Mouse (Mus musculus) limb, embryonic 15.5 days (tissue): ENCODE data around the gene Gm128. TPM values are rescaled to one million over a fixed set of nuclear protein-coding genes. Genes with fewer than 3 reads are reported as not detected.

Source experiments
- ATAC-seq: fragments of 200-750 bp; cut with Nextera tagmentation; 2 replicates; pipeline ENCODE4 v1.8.0; 2017; ENCODE audit warnings: low read depth, moderate TSS enrichment; ENCODE audit not compliant: insufficient number of reproducible peaks, low FRiP score, low TSS enrichment
- H3K27ac ChIP-seq: fragments of 300-500 bp; sonication (generic); 2 replicates; pipeline ENCODE4 v1.5.1; 2015; ENCODE audit warnings: moderate library complexity, mild to moderate bottlenecking, inconsistent platforms
- H3K27me3 ChIP-seq: fragments of 300-500 bp; sonication (generic); 2 replicates; pipeline ENCODE4 v1.6.1; 2015; ENCODE audit warnings: inconsistent platforms
- H3K36me3 ChIP-seq: fragments of 300-500 bp; sonication (generic); 2 replicates; pipeline ENCODE4 v1.6.1; 2015; ENCODE audit warnings: inconsistent platforms
- H3K4me1 ChIP-seq: fragments of 300-500 bp; sonication (generic); 2 replicates; pipeline ENCODE4 v1.6.1; 2015; ENCODE audit warnings: inconsistent platforms
- H3K4me2 ChIP-seq: fragments of 300-500 bp; sonication (generic); 2 replicates; pipeline ENCODE4 v1.6.1; 2015; ENCODE audit warnings: mild to moderate bottlenecking, inconsistent platforms
- H3K4me3 ChIP-seq: fragments of 300-500 bp; sonication (generic); 2 replicates; pipeline ENCODE4 v1.5.1; 2015; ENCODE audit warnings: mild to moderate bottlenecking, inconsistent platforms
- H3K9ac ChIP-seq: fragments of 300-500 bp; sonication (generic); 2 replicates; pipeline ENCODE4 v1.6.1; 2015; ENCODE audit warnings: inconsistent platforms
- H3K9me3 ChIP-seq: fragments of 300-500 bp; sonication (generic); 2 replicates; pipeline ENCODE4 v1.6.1; 2016; ENCODE audit warnings: inconsistent platforms
- WGBS: fragments of 180-500 bp; shearing (Covaris S2); methylation state at CpG from one replicate; pipeline ENCODE4 v1.1.7; 2015; 5-methylcytosine and 5-hydroxymethylcytosine counted together
- polyA plus RNA-seq: library from polyadenylated mRNA; unstranded; fragments of >200 nt; fragmentation: Nextera tagmentation; extraction: Ambion mirVana; gene quantifications from 2 replicates; pipeline ENCODE4 v1.2.1, GENCODE M21; 2015

The Gm128 gene
- 0.53 and 0.76 TPM in 2 replicates for polyA plus RNA-seq

- H3K27ac ChIP-seq = no peak within 1 kb of the TSS
- no peaks in the 10 kb centered on the region for H3K27me3 ChIP-seq
- 72% methylated on average over 7 of the region's 7 CpGs for WGBS
- no peak within 1 kb of the TSS for H3K9ac ChIP-seq
- peak within 1 kb of the TSS; percentile 8 for H3K4me3 ChIP-seq
- ATAC-seq = no peak
- H3K9me3 ChIP-seq = no peaks in the 10 kb centered on the region
- peaks cover 22% of the 10 kb centered on the region for H3K36me3 ChIP-seq
- peaks cover 6% of the 10 kb centered on the region; the same call in 1 of the 2 replicates for H3K4me1 ChIP-seq
- H3K4me2 ChIP-seq = 0 out of 2 replicates have a peak within 1 kb of the TSS, but pooled peaks have one; percentile 12
Measured at GRCm38 (mm10) chr3:95241498-95241897, at the start of gene Gm128. Gm128 (minus strand) TSS chr3:95241598.

DNA sequence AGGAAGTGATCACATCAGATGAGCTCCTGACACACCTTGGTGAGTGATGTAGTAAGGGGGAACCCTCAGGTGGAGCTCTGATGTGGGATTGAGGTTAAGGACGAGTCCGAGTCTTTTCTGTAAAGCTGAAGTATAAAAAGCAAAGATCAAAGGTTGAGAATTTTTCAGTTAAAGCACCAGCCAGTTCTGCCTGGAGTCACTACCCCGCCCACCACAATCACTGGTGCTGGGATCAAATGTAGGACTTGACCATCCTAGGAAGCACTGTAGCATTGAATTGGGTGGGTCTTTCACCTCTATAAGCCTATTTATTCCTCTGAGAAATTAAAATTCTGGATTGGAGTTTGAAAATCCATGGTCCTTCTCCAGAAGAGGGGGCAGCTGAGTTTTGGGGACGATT, 49.6 kb upstream of the Gm128 start:
- H3K27ac ChIP-seq = no peak overlapping the region
- no peaks in the 10 kb centered on the region for H3K9me3 ChIP-seq
- 81% methylated on average over 4 of the region's 4 CpGs for WGBS
- H3K4me3 ChIP-seq = no peak overlapping the region
- H3K36me3 ChIP-seq = peaks cover 80% of the 10 kb centered on the region
- no peak overlapping the region for H3K4me2 ChIP-seq
- no peaks in the 10 kb centered on the region for H3K27me3 ChIP-seq
- H3K4me1 ChIP-seq = peaks cover 10% of the 10 kb centered on the region; the same call in 1 of the 2 replicates
- ATAC-seq = no peak
- no peak overlapping the region for H3K9ac ChIP-seq

- no peak for ATAC-seq
- H3K4me2 ChIP-seq = no peak overlapping the region
- peaks cover 5% of the 10 kb centered on the region for H3K4me1 ChIP-seq
- no peaks in the 10 kb centered on the region for H3K9me3 ChIP-seq
- no peaks in the 10 kb centered on the region for H3K27me3 ChIP-seq
- H3K36me3 ChIP-seq = peaks cover 74% of the 10 kb centered on the region
- H3K27ac ChIP-seq = no peak overlapping the region
- WGBS = 74% methylated on average over 6 of the region's 6 CpGs
- no peak overlapping the region for H3K9ac ChIP-seq
- no peak overlapping the region for H3K4me3 ChIP-seq
Measured at GRCm38 (mm10) chr3:95290156-95290555, 48.8 kb upstream of the Gm128 start.

DNA sequence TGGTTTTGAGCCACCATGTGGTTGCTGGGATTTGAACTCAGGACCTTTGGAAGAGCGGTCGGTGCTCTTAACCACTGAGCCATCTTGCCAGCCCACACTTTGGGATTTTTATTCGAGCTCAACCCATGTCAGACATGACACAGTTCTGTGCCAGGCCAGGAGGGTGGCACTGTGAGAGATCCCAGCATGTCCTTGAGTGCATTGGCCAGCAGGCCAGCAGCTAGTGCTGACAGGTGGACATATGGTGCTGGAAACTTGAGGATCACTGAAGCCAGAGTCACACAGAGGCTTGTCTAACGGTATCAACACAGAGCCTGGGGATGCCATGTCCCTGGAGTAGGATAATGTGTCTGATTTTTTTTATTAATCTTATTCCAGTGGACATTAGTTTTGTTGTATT, 48.0 kb upstream of the Gm128 start:
- Histone ChIP-seq H3K4me2 (no peak overlapping the region), H3K27ac (no peak overlapping the region), H3K36me3 (peaks cover 67% of the 10 kb centered on the region), H3K9ac (no peak overlapping the region), H3K9me3 (no peaks in the 10 kb centered on the region), H3K4me3 (no peak overlapping the region), H3K4me1 (peaks cover 6% of the 10 kb centered on the region), H3K27me3 (no peaks in the 10 kb centered on the region)
- WGBS = 93% methylated on average over 4 of the region's 4 CpGs
- no peak for ATAC-seq

DNA sequence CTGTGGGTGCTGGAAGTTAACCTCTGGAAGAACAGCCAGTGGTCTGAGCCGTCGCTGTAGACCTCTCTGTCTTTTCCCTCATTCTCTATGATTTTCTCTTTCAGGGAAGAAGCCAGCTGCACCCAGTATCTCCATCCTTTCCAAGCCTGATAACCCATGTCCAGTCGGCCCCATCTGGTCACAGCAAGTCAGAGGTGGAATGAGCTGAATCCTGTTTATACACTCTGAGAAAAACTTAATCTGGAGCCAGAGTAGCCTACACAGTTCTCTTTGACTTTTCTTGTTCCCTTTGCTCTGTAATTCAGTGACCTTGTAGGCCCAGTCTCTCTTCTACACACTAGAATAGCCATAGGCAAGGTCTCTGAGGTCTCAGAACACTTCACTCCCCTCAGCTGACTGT, 46.1 kb upstream of the Gm128 start:
- 92% methylated on average over 3 of the region's 3 CpGs for WGBS
- no peak overlapping the region for H3K4me2 ChIP-seq

DNA sequence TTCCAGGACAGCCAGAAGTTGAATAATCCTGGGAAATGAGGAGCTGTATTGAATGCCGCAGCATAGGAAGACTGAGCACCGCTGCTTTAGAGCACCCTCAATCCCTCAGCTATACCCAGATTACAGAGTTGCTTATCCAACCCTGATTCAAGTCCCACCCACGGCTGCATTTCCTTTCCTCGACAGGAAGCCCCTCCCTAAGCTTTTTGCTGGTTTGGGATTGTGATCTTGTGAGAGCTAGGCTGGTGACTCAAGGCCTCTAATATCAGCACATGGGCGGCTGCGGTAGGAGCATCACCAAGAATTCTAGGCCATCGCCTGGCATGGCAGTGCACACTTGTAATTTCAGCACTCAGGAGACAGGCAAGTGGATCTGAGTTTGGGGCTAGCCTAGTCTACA, 45.1 kb upstream of the Gm128 start:
- Histone ChIP-seq H3K36me3 (peaks cover 39% of the 10 kb centered on the region), H3K4me1 (peaks cover 17% of the 10 kb centered on the region), H3K9me3 (no peaks in the 10 kb centered on the region), H3K9ac (no peak overlapping the region), H3K27me3 (no peaks in the 10 kb centered on the region), H3K27ac (no peak overlapping the region), H3K4me2 (no peak overlapping the region), H3K4me3 (no peak overlapping the region)
- WGBS = 85% methylated on average over 7 of the region's 7 CpGs
- no peak for ATAC-seq

More for the DNA sequence above, 46.1 kb upstream of the Gm128 start:
- peaks cover 50% of the 10 kb centered on the region for H3K36me3 ChIP-seq
- no peak overlapping the region for H3K27ac ChIP-seq
- H3K27me3 ChIP-seq = no peaks in the 10 kb centered on the region
- H3K9ac ChIP-seq = no peak overlapping the region
- no peak for ATAC-seq
- H3K9me3 ChIP-seq = no peaks in the 10 kb centered on the region
- no peak overlapping the region for H3K4me3 ChIP-seq
- H3K4me1 ChIP-seq = peaks cover 14% of the 10 kb centered on the region

- Histone ChIP-seq H3K27me3 (no peaks in the 10 kb centered on the region), H3K9ac (no peak overlapping the region), H3K36me3 (peaks cover 34% of the 10 kb centered on the region), H3K4me3 (no peak overlapping the region), H3K27ac (no peak overlapping the region), H3K4me1 (peaks cover 17% of the 10 kb centered on the region), H3K9me3 (no peaks in the 10 kb centered on the region), H3K4me2 (no peak overlapping the region)
- ATAC-seq = no peak
- 55% methylated on average over 5 of the region's 5 CpGs for WGBS
Measured at GRCm38 (mm10) chr3:95286011-95286410, 44.6 kb upstream of the Gm128 start.

GRCm38 (mm10) chr3:95285390-95285789, 44.0 kb upstream of the Gm128 start:
- no peak overlapping the region for H3K9ac ChIP-seq
- WGBS = 89% methylated on average over 5 of the region's 5 CpGs
- H3K27me3 ChIP-seq = no peaks in the 10 kb centered on the region
- H3K36me3 ChIP-seq = peaks cover 28% of the 10 kb centered on the region
- H3K4me1 ChIP-seq = peaks cover 21% of the 10 kb centered on the region
- no peaks in the 10 kb centered on the region for H3K9me3 ChIP-seq
- no peak overlapping the region for H3K27ac ChIP-seq
- no peak overlapping the region for H3K4me2 ChIP-seq
- no peak overlapping the region for H3K4me3 ChIP-seq
- no peak for ATAC-seq

GRCm38 (mm10) chr3:95284501-95285281, 43.3 kb upstream of the Gm128 start:
- Histone ChIP-seq H3K9ac (no peak overlapping the region), H3K27me3 (no peaks in the 10 kb centered on the region)

GRCm38 (mm10) chr3:95284062-95284461, 42.7 kb upstream of the Gm128 start:
- 13% methylated on average over 1 of the region's 1 CpGs for WGBS
- Histone ChIP-seq H3K4me3 (peak overlapping the region; percentile 64), H3K27me3 (no peaks in the 10 kb centered on the region), H3K4me2 (peak overlapping the region; percentile 74), H3K9me3 (no peaks in the 10 kb centered on the region), H3K9ac (peak overlapping the region; percentile 85; the same call in 1 of the 2 replicates), H3K4me1 (peaks cover 24% of the 10 kb centered on the region), H3K36me3 (peaks cover 17% of the 10 kb centered on the region), H3K27ac (peak overlapping the region; percentile 94; the same call in 1 of the 2 replicates)
- ATAC-seq = no peak

More at GRCm38 (mm10) chr3:95284501-95285281, 43.3 kb upstream of the Gm128 start:
- Histone ChIP-seq H3K4me1 (peaks cover 23% of the 10 kb centered on the region), H3K4me2 (peak overlapping the region; percentile 74), H3K4me3 (peak overlapping the region; percentile 64), H3K36me3 (peaks cover 21% of the 10 kb centered on the region), H3K27ac (peak overlapping the region; percentile 11; the same call in 1 of the 2 replicates), H3K9me3 (no peaks in the 10 kb centered on the region)
- WGBS = 77% methylated on average over 12 of the region's 12 CpGs
- no peak for ATAC-seq

DNA sequence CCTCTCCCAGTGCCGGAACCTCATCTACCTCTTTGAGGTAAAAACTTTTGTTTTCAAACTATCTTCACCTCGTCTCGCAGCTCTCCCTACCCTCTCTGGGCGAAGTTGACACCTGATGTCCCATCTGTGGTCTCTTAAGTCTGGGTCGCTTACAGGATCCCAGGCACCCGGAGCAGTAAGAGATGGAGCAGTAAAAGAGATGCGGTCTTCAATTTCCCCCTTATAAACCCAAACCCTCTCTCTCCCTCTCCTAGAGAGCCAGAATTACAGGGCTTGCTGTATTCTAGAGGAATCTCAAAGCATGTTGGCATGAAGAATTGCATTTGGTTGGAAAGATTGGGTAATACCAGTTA, 42.2 kb upstream of the Gm128 start:
- Histone ChIP-seq H3K27me3 (no peaks in the 10 kb centered on the region), H3K9ac (peak overlapping the region; percentile 85), H3K36me3 (peaks cover 12% of the 10 kb centered on the region), H3K4me2 (peak overlapping the region; percentile 74), H3K27ac (peak overlapping the region; percentile 94), H3K4me3 (peak overlapping the region; percentile 64), H3K9me3 (no peaks in the 10 kb centered on the region), H3K4me1 (peaks cover 24% of the 10 kb centered on the region)
- ATAC-seq = no peak
- 0% methylated on average over 7 of the region's 7 CpGs for WGBS

DNA sequence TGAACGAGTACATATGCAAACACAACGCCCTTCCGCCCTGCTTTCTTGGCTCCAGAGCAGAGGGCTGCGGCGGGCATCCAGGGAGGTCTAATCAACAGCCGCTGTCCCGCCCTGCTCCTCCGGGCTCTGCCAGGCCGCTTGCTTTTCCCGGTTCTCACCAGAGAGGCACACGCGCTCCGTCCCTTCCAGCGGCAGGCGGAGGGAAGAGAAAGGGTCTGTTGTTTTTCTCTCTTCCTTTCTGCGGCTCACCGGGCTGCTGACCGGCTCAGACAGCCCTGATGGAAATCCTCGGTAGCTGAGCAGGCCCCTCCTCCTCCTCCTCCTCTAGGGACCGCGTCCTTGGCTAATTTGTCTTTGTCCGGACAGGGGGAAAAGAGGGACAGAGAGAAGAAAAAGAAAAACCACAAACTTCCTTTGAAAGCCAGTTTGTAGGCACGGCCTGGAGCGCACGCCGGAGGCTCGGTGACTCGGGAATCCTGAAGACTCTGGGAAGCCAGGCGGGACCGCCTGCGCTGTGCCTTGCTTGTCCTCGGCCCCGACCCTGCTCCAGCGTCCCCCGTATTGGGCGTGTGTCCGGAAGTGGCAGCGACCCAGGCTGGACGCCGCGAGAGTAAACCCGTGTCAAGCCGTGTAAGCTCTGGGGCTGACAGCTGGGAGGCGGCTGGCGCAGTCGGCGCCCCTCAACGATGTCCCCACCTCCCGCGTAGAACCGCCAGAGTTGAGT, 41.6 kb upstream of the Gm128 start:
- under 1% methylated on average over 48 of the region's 51 CpGs for WGBS
- peak overlapping the region; percentile 74 for H3K4me2 ChIP-seq
- H3K9me3 ChIP-seq = no peaks in the 10 kb centered on the region
- H3K4me1 ChIP-seq = peaks cover 24% of the 10 kb centered on the region
- peak overlapping the region; percentile 85 for H3K9ac ChIP-seq
- H3K4me3 ChIP-seq = peak overlapping the region; percentile 64
- no peaks in the 10 kb centered on the region for H3K27me3 ChIP-seq
- peak; percentile 68 for ATAC-seq
- H3K27ac ChIP-seq = peak overlapping the region; percentile 94
- H3K36me3 ChIP-seq = peaks cover 7% of the 10 kb centered on the region
